Mouse (Mus musculus): Measurements from ENCODE around the gene Ubac2. TPM values are rescaled to one million over a fixed set of nuclear protein-coding genes. Genes with fewer than 3 reads are reported as not detected.
A peak's percentile ranks its signal among the peaks of the same experiment; 100 is the strongest.

The Ubac2 gene
- polyA plus RNA-seq, 1 experiment from 2014 or later, result 38.5 TPM

DNA sequence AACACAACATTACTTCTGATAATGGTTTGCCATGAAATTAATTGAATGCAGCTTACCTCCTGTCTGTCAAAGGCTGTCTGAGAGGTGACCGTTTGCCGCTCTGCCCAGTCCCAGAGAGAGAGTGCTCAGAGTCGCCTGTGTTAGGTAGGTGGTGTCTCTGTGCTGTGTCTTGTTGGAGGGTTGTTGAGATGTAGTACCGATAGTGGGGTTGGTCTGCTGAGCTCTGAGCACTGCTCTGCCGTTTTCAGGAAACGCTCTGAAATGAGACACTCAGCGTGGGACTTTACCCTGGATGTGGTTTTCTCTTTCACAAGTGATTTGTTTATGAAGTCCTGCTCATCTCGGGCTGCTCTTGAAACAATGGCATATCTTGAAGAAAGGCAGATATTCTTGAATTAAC, 37.2 kb downstream of the Ubac2 start, which contains the start of gene Gpr18:
TSS of gene Gpr18 (minus strand) at position 161 of the 400 bp plus-strand sequence.
- Histone ChIP-seq H3K9me3 (ENCODE audit: control insufficient read depth, low read length) (no peaks in the 10 kb centered on the region), H3K27me3 (ENCODE audit: control insufficient read depth, insufficient read depth, low read length) (no peaks in the 10 kb centered on the region), H3K9ac (ENCODE audit: low read length) (no peak within 1 kb of the TSS), H3K36me3 (ENCODE audit: control insufficient read depth, insufficient read depth, low read length) (peaks cover 3% of the 10 kb centered on the region), H3K27ac (replicated peaks) (no peak within 1 kb of the TSS), H3K4me3 (ENCODE audit: low read depth, low read length) (no peak within 1 kb of the TSS), H3K4me2 (replicated peaks; ENCODE audit: low read depth) (no peak within 1 kb of the TSS), H3K4me1 (replicated peaks; ENCODE audit: control insufficient read depth, insufficient read depth) (no peaks in the 10 kb centered on the region)
- TF ChIP-seq EP300 (optimal IDR thresholded peaks at IDR 0.05) (no peak), CTCF (IDR thresholded peaks at IDR 0.05; ENCODE audit: low read depth) (no peak)
- ATAC-seq (ENCODE audit: low FRiP score, low TSS enrichment) (no peak), DNase-seq (ENCODE audit: low spot score) (no peak)
- WGBS, result 74% methylated on average over 8 of the region's 8 CpGs

- no peak overlapping the region for H3K4me3 ChIP-seq (ENCODE audit: low read depth, low read length)
- ATAC-seq (ENCODE audit: low FRiP score, low TSS enrichment), result no peak
- H3K27ac ChIP-seq (replicated peaks), result no peak overlapping the region
- no peak for TF ChIP-seq CTCF (IDR thresholded peaks at IDR 0.05; ENCODE audit: low read depth)
- TF ChIP-seq EP300 (optimal IDR thresholded peaks at IDR 0.05), result no peak
- no peak for DNase-seq (ENCODE audit: low spot score)
- peaks cover 3% of the 10 kb centered on the region for H3K36me3 ChIP-seq (ENCODE audit: control insufficient read depth, insufficient read depth, low read length)
- no peak overlapping the region for H3K4me2 ChIP-seq (replicated peaks; ENCODE audit: low read depth)
- H3K4me1 ChIP-seq (replicated peaks; ENCODE audit: control insufficient read depth, insufficient read depth), result no peaks in the 10 kb centered on the region
- H3K9ac ChIP-seq (ENCODE audit: low read length), result no peak overlapping the region
- no peaks in the 10 kb centered on the region for H3K27me3 ChIP-seq (ENCODE audit: control insufficient read depth, insufficient read depth, low read length)
- WGBS, result 88% methylated on average over 6 of the region's 6 CpGs
- no peaks in the 10 kb centered on the region for H3K9me3 ChIP-seq (ENCODE audit: control insufficient read depth, low read length)
Measured at GRCm38 (mm10) chr14:121916311-121917094, 38.1 kb downstream of the Ubac2 start.

- Histone ChIP-seq H3K4me3 (ENCODE audit: low read depth, low read length) (no peak overlapping the region), H3K9ac (ENCODE audit: low read length) (no peak overlapping the region), H3K4me2 (replicated peaks; ENCODE audit: low read depth) (no peak overlapping the region), H3K27ac (replicated peaks) (no peak overlapping the region), H3K36me3 (ENCODE audit: control insufficient read depth, insufficient read depth, low read length) (peaks cover 3% of the 10 kb centered on the region), H3K9me3 (ENCODE audit: control insufficient read depth, low read length) (no peaks in the 10 kb centered on the region), H3K4me1 (replicated peaks; ENCODE audit: control insufficient read depth, insufficient read depth) (no peaks in the 10 kb centered on the region), H3K27me3 (ENCODE audit: control insufficient read depth, insufficient read depth, low read length) (no peaks in the 10 kb centered on the region)
- ATAC-seq (ENCODE audit: low FRiP score, low TSS enrichment), result no peak
- 78% methylated on average over 3 of the region's 3 CpGs for WGBS
- no peak for DNase-seq (ENCODE audit: low spot score)
- TF ChIP-seq EP300 (optimal IDR thresholded peaks at IDR 0.05) (no peak), CTCF (IDR thresholded peaks at IDR 0.05; ENCODE audit: low read depth) (no peak)
Measured at GRCm38 (mm10) chr14:121918266-121918665, 39.8 kb downstream of the Ubac2 start.

- no peak for DNase-seq (ENCODE audit: low spot score)
- H3K4me3 ChIP-seq (ENCODE audit: low read depth, low read length), result no peak overlapping the region
- 13% methylated on average over 3 of the region's 3 CpGs for WGBS
- peaks cover 3% of the 10 kb centered on the region for H3K36me3 ChIP-seq (ENCODE audit: control insufficient read depth, insufficient read depth, low read length)
- no peak overlapping the region for H3K27ac ChIP-seq (replicated peaks)
- TF ChIP-seq CTCF (IDR thresholded peaks at IDR 0.05; ENCODE audit: low read depth), result peak; percentile 80
- TF ChIP-seq EP300 (optimal IDR thresholded peaks at IDR 0.05), result no peak
- H3K4me1 ChIP-seq (replicated peaks; ENCODE audit: control insufficient read depth, insufficient read depth), result no peaks in the 10 kb centered on the region
- no peaks in the 10 kb centered on the region for H3K27me3 ChIP-seq (ENCODE audit: control insufficient read depth, insufficient read depth, low read length)
- H3K9ac ChIP-seq (ENCODE audit: low read length), result no peak overlapping the region
- no peaks in the 10 kb centered on the region for H3K9me3 ChIP-seq (ENCODE audit: control insufficient read depth, low read length)
- ATAC-seq (ENCODE audit: low FRiP score, low TSS enrichment), result no peak
- H3K4me2 ChIP-seq (replicated peaks; ENCODE audit: low read depth), result no peak overlapping the region
Measured at GRCm38 (mm10) chr14:121919752-121920151, 41.3 kb downstream of the Ubac2 start.

DNA sequence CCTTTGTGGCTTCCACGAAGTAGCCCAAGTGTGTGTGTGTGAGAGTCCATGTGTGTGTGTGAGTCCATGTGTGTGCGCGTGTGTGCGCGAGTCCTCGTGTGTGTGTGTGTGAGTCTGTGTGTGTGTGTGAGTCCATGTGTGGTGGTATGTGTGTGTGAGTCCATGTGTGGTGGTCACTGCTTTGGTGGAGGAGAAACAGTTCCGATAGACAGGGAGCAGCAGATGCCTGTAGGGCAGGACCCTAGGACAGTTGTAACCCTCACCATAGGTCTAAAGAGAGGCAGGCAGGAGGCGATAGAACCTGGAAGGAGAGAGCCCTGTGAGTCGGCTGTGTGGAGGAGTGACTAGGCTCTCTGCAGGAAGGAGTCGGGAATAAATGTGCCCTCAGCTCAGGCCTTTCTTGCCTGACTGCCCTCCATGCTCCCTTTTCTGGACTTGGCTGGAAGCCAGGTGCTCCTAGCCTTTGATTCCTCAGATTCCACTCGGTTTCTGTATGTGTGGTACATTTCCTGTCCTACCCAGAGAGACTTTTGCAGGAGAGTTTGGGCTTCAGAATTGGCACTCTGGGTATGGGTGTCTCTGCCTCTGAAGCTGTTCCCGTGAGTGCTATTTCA, 42.2 kb downstream of the Ubac2 start:
- Histone ChIP-seq H3K4me1 (replicated peaks; ENCODE audit: control insufficient read depth, insufficient read depth) (no peaks in the 10 kb centered on the region), H3K36me3 (ENCODE audit: control insufficient read depth, insufficient read depth, low read length) (peaks cover 3% of the 10 kb centered on the region), H3K9me3 (ENCODE audit: control insufficient read depth, low read length) (no peaks in the 10 kb centered on the region), H3K9ac (ENCODE audit: low read length) (no peak overlapping the region), H3K27me3 (ENCODE audit: control insufficient read depth, insufficient read depth, low read length) (no peaks in the 10 kb centered on the region), H3K4me3 (ENCODE audit: low read depth, low read length) (no peak overlapping the region), H3K4me2 (replicated peaks; ENCODE audit: low read depth) (no peak overlapping the region), H3K27ac (replicated peaks) (no peak overlapping the region)
- no peak; the same call in 1 of the 2 replicates for TF ChIP-seq CTCF (IDR thresholded peaks at IDR 0.05; ENCODE audit: low read depth)
- TF ChIP-seq EP300 (optimal IDR thresholded peaks at IDR 0.05), result no peak
- ATAC-seq (ENCODE audit: low FRiP score, low TSS enrichment) (no peak; the same call in 1 of the 2 replicates), DNase-seq (ENCODE audit: low spot score) (peak; percentile 23)
- WGBS, result 76% methylated on average over 12 of the region's 12 CpGs

GRCm38 (mm10) chr14:121922016-121922415, 43.6 kb downstream of the Ubac2 start:
- H3K4me1 ChIP-seq (replicated peaks; ENCODE audit: control insufficient read depth, insufficient read depth), result no peaks in the 10 kb centered on the region
- H3K9me3 ChIP-seq (ENCODE audit: control insufficient read depth, low read length), result no peaks in the 10 kb centered on the region
- no peak overlapping the region for H3K9ac ChIP-seq (ENCODE audit: low read length)
- 94% methylated on average over 4 of the region's 4 CpGs for WGBS
- H3K4me2 ChIP-seq (replicated peaks; ENCODE audit: low read depth), result no peak overlapping the region
- H3K36me3 ChIP-seq (ENCODE audit: control insufficient read depth, insufficient read depth, low read length), result no peaks in the 10 kb centered on the region; the same call in 1 of the 2 replicates
- H3K4me3 ChIP-seq (ENCODE audit: low read depth, low read length), result no peak overlapping the region
- no peaks in the 10 kb centered on the region for H3K27me3 ChIP-seq (ENCODE audit: control insufficient read depth, insufficient read depth, low read length)
- no peak overlapping the region for H3K27ac ChIP-seq (replicated peaks)
- DNase-seq (ENCODE audit: low spot score) (peak; percentile 11), ATAC-seq (ENCODE audit: low FRiP score, low TSS enrichment) (no peak)
- no peak for TF ChIP-seq CTCF (IDR thresholded peaks at IDR 0.05; ENCODE audit: low read depth)
- TF ChIP-seq EP300 (optimal IDR thresholded peaks at IDR 0.05), result no peak
